Mouse (Mus musculus): ENCODE measurements around the gene Taar7a. TPM values are rescaled to one million over a fixed set of nuclear protein-coding genes. Genes with fewer than 3 reads are reported as not detected.

Taar7a gene
- polyA plus RNA-seq, 1 experiment from 2014 or later: not detected

DNA sequence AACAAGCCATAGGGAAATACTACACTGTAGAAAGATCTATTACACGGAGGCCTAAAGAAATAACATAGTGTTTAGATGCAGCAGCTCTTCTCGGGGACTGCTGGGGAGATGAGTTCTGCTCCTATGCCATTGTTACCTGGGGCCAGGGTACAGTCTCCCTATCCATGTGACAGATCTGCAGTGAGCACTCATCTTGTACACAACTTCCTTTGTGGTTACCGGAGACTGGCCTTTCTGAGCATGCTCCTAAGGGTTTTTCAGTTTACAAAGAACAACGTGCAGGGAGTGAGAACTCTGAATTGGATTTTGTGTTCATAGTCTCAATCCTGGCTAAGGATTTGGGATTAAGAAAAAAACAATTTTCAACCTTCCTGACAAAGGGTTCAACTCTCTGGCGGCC is 6.9 kb downstream of the Taar7a start:
- no peak overlapping the region for H3K9ac ChIP-seq (ENCODE audit: low read depth, low read length)
- H3K36me3 ChIP-seq (ENCODE audit: control insufficient read depth, insufficient read depth, low read length): no peaks in the 10 kb centered on the region
- H3K4me1 ChIP-seq (ENCODE audit: control insufficient read depth, insufficient read depth, low read length): no peaks in the 10 kb centered on the region
- no peak overlapping the region for H3K27ac ChIP-seq (ENCODE audit: low read depth, low read length)
- no peak overlapping the region for H3K4me2 ChIP-seq
- H3K9me3 ChIP-seq (replicated peaks; ENCODE audit: control insufficient read depth, low read length): no peaks in the 10 kb centered on the region
- H3K4me3 ChIP-seq (ENCODE audit: low read depth, low read length): no peak overlapping the region
- ATAC-seq (replicated peaks; ENCODE audit: insufficient number of reproducible peaks, low FRiP score, low TSS enrichment): no peak
- no peaks in the 10 kb centered on the region for H3K27me3 ChIP-seq (ENCODE audit: control insufficient read depth, insufficient read depth, low read length)
- WGBS (ENCODE audit: insufficient replicate concordance): 76% methylated on average over 5 of the region's 5 CpGs

DNA sequence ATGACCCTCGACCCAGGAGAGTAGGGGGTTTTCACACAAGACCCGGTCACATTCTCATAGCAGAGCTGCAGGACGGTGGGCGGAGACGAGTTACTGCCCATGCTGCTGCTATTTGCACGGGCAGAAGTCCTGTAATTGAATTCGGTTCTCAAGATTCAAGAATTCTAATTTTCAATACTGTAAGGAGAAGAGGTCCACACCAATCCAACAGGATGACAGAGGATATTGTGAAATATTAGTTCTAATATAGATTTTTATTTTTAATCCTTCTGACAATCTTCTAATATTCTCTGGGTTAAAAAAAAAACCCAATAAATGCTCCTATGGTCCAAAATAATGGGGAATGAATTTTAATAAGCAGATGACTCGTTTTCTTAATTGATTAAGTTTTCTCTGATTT is 7.7 kb downstream of the Taar7a start, which contains the start of gene Taar6:
Gene Taar6 (minus strand): TSS at position 101 of the 400 bp plus-strand sequence.
- H3K9me3 ChIP-seq (replicated peaks; ENCODE audit: control insufficient read depth, low read length): no peaks in the 10 kb centered on the region
- no peaks in the 10 kb centered on the region for H3K27me3 ChIP-seq (ENCODE audit: control insufficient read depth, insufficient read depth, low read length)
- 72% methylated on average over 8 of the region's 8 CpGs for WGBS (ENCODE audit: insufficient replicate concordance)
- no peak within 1 kb of the TSS for H3K27ac ChIP-seq (ENCODE audit: low read depth, low read length)
- H3K4me2 ChIP-seq: no peak within 1 kb of the TSS
- no peak within 1 kb of the TSS for H3K9ac ChIP-seq (ENCODE audit: low read depth, low read length)
- no peak for ATAC-seq (replicated peaks; ENCODE audit: insufficient number of reproducible peaks, low FRiP score, low TSS enrichment)
- no peaks in the 10 kb centered on the region for H3K4me1 ChIP-seq (ENCODE audit: control insufficient read depth, insufficient read depth, low read length)
- no peak within 1 kb of the TSS for H3K4me3 ChIP-seq (ENCODE audit: low read depth, low read length)
- H3K36me3 ChIP-seq (ENCODE audit: control insufficient read depth, insufficient read depth, low read length): no peaks in the 10 kb centered on the region

DNA sequence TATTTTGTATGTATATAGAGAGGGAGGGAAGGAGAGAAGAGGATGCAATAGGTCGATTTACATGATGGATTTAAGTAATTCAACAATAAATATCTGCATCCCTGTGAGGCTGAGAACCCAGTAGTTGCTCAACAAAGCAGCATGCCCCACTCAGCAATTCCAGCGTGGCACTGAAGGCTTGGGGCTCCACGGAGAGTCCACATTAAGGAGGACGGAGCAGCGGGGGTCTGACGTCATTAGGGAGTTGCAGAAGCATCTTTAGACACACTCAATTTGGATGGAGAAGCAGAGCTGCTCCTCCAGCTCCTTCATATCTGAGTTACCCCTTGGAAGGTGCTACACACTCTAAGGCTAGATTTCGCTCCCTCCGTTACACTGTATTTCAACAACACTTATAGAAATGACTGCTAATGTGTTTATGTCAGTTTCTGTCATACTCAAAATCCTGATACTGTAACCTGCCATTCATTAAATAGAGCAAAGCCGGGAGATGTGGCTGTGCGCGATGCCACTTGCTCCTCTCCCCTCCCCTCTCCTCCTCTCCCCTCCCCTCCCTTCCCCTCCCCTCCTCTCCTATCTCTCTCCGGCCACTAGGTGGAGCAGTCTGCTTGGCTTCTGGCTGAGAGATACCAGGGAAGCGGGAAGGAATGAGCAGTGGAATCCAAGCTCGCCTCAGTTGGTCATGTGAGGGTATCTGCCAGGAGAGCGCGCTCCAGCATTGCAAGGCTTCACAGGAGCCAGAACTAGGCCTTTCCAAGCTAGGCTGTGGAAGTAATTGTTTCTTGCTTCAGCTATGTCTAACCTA is 14.2 kb downstream of the Taar7a start:
- no peak overlapping the region for H3K27ac ChIP-seq (ENCODE audit: low read depth, low read length)
- no peaks in the 10 kb centered on the region for H3K9me3 ChIP-seq (replicated peaks; ENCODE audit: control insufficient read depth, low read length)
- 37% methylated on average over 16 of the region's 16 CpGs for WGBS (ENCODE audit: insufficient replicate concordance)
- no peak overlapping the region for H3K9ac ChIP-seq (ENCODE audit: low read depth, low read length)
- no peaks in the 10 kb centered on the region for H3K4me1 ChIP-seq (ENCODE audit: control insufficient read depth, insufficient read depth, low read length)
- no peaks in the 10 kb centered on the region for H3K36me3 ChIP-seq (ENCODE audit: control insufficient read depth, insufficient read depth, low read length)
- 0 out of 2 replicates have a peak, but pooled peaks have one; percentile 26 for ATAC-seq (replicated peaks; ENCODE audit: insufficient number of reproducible peaks, low FRiP score, low TSS enrichment)
- H3K4me3 ChIP-seq (ENCODE audit: low read depth, low read length): no peak overlapping the region
- no peaks in the 10 kb centered on the region for H3K27me3 ChIP-seq (ENCODE audit: control insufficient read depth, insufficient read depth, low read length)
- H3K4me2 ChIP-seq: no peak overlapping the region

DNA sequence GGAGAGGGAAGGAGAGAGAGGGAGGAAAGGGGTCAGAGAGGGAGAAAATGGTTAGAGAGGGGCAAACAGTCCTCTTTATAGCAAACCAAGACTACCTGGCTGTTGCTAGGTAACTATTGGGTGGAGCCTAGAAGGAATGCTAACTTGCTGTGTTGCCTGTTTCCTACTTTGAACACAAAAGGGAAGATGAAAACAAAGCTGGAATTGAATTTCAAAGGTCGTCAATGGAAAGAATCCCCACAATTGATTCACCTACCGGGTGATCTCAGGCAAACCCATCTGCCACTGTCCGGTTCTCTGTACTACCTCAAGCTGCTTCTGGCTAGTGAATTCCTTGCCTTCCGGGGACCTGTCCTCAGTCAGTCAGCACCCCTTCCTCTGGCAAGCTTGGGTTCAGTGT is 15.3 kb downstream of the Taar7a start:
- Histone ChIP-seq H3K4me1 (ENCODE audit: control insufficient read depth, insufficient read depth, low read length) (no peaks in the 10 kb centered on the region), H3K4me2 (no peak overlapping the region), H3K36me3 (ENCODE audit: control insufficient read depth, insufficient read depth, low read length) (no peaks in the 10 kb centered on the region), H3K9ac (ENCODE audit: low read depth, low read length) (no peak overlapping the region), H3K27ac (ENCODE audit: low read depth, low read length) (no peak overlapping the region), H3K27me3 (ENCODE audit: control insufficient read depth, insufficient read depth, low read length) (no peaks in the 10 kb centered on the region), H3K4me3 (ENCODE audit: low read depth, low read length) (no peak overlapping the region), H3K9me3 (replicated peaks; ENCODE audit: control insufficient read depth, low read length) (no peaks in the 10 kb centered on the region)
- no peak for ATAC-seq (replicated peaks; ENCODE audit: insufficient number of reproducible peaks, low FRiP score, low TSS enrichment)
- 63% methylated on average over 4 of the region's 4 CpGs for WGBS (ENCODE audit: insufficient replicate concordance)

DNA sequence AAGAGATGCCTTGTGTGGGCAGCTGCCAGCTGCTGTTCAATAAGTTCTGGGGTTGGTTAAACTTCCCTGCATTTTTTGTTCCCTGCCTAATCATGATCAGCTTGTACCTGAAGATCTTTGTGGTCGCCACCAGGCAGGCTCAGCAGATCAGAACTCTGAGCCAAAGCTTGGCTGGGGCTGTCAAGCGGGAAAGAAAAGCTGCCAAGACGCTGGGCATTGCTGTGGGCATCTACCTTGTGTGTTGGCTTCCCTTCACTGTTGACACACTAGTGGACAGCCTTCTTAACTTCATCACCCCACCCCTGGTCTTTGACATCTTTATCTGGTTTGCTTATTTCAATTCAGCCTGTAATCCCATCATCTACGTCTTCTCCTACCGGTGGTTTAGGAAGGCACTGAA is 22.0 kb downstream of the Taar7a start:
- Histone ChIP-seq H3K4me2 (no peak overlapping the region), H3K36me3 (ENCODE audit: control insufficient read depth, insufficient read depth, low read length) (no peaks in the 10 kb centered on the region), H3K4me3 (ENCODE audit: low read depth, low read length) (no peak overlapping the region), H3K4me1 (ENCODE audit: control insufficient read depth, insufficient read depth, low read length) (no peaks in the 10 kb centered on the region), H3K27ac (ENCODE audit: low read depth, low read length) (no peak overlapping the region), H3K27me3 (ENCODE audit: control insufficient read depth, insufficient read depth, low read length) (no peaks in the 10 kb centered on the region), H3K9ac (ENCODE audit: low read depth, low read length) (no peak overlapping the region), H3K9me3 (replicated peaks; ENCODE audit: control insufficient read depth, low read length) (no peaks in the 10 kb centered on the region)
- ATAC-seq (replicated peaks; ENCODE audit: insufficient number of reproducible peaks, low FRiP score, low TSS enrichment): no peak
- WGBS (ENCODE audit: insufficient replicate concordance): 74% methylated on average over 5 of the region's 5 CpGs

DNA sequence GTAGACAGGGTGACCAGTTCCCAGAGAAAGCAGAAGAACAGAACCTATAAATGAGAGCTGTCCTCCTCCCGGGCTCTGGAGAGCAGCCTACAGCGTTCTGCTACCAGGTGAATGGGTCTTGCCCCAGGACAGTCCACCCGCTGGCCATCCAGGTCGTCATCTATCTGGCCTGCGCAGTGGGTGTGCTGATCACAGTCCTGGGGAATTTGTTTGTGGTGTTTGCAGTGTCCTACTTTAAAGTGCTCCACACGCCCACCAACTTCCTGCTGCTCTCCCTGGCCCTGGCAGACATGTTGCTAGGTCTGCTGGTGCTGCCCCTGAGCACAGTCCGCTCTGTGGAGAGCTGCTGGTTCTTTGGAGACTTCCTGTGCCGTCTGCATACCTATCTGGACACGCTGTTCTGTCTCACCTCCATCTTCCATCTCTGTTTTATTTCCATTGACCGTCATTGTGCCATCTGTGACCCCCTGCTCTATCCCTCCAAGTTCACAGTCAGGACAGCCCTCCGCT is 22.6 kb downstream of the Taar7a start, which contains the start of gene Taar5:
Gene Taar5 (plus strand): TSS at position 51 of the 510 bp plus-strand sequence.
- Histone ChIP-seq H3K36me3 (ENCODE audit: control insufficient read depth, insufficient read depth, low read length) (no peaks in the 10 kb centered on the region), H3K4me2 (no peak within 1 kb of the TSS), H3K4me1 (ENCODE audit: control insufficient read depth, insufficient read depth, low read length) (no peaks in the 10 kb centered on the region), H3K27me3 (ENCODE audit: control insufficient read depth, insufficient read depth, low read length) (no peaks in the 10 kb centered on the region), H3K9me3 (replicated peaks; ENCODE audit: control insufficient read depth, low read length) (no peaks in the 10 kb centered on the region), H3K9ac (ENCODE audit: low read depth, low read length) (no peak within 1 kb of the TSS), H3K27ac (ENCODE audit: low read depth, low read length) (no peak within 1 kb of the TSS), H3K4me3 (ENCODE audit: low read depth, low read length) (no peak within 1 kb of the TSS)
- ATAC-seq (replicated peaks; ENCODE audit: insufficient number of reproducible peaks, low FRiP score, low TSS enrichment): no peak
- WGBS (ENCODE audit: insufficient replicate concordance): 81% methylated on average over 11 of the region's 11 CpGs

DNA sequence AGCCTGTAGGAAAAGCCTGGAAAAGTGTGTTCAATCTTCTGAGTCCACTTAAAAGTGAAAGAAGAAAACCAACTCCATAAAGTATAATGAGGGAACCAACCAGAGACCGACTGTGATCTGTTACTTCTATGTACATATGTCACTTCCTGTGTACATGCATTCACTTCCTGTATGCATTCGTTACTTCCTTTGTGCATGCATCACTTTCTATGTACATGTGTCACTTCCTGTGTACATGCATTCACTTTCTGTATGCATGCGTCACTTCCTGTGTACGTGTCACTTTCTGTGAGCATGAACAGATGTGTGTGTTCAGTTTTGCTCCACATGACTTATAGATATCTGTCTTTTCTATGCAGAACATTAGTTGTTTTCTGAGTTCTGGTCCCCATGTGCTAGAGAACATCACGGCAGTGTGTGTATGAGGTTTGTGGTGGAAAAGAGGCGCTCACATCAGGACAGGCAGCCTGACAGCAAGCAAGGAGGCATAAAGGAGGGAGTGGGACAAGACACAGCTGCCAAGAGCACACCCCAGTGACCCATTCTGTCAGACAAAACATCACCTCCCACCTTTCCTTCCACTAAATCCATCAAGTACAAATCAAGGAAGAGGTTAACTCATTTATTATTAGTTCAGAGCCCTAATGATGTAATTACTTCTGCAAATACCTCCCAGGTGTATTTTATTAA is 28.2 kb downstream of the Taar7a start:
- Histone ChIP-seq H3K4me3 (ENCODE audit: low read depth, low read length) (no peak overlapping the region), H3K4me2 (no peak overlapping the region), H3K9ac (ENCODE audit: low read depth, low read length) (no peak overlapping the region), H3K9me3 (replicated peaks; ENCODE audit: control insufficient read depth, low read length) (no peaks in the 10 kb centered on the region), H3K27ac (ENCODE audit: low read depth, low read length) (no peak overlapping the region), H3K27me3 (ENCODE audit: control insufficient read depth, insufficient read depth, low read length) (no peaks in the 10 kb centered on the region), H3K36me3 (ENCODE audit: control insufficient read depth, insufficient read depth, low read length) (no peaks in the 10 kb centered on the region), H3K4me1 (ENCODE audit: control insufficient read depth, insufficient read depth, low read length) (no peaks in the 10 kb centered on the region)
- 77% methylated on average over 6 of the region's 6 CpGs for WGBS (ENCODE audit: insufficient replicate concordance)
- ATAC-seq (replicated peaks; ENCODE audit: insufficient number of reproducible peaks, low FRiP score, low TSS enrichment): no peak

DNA sequence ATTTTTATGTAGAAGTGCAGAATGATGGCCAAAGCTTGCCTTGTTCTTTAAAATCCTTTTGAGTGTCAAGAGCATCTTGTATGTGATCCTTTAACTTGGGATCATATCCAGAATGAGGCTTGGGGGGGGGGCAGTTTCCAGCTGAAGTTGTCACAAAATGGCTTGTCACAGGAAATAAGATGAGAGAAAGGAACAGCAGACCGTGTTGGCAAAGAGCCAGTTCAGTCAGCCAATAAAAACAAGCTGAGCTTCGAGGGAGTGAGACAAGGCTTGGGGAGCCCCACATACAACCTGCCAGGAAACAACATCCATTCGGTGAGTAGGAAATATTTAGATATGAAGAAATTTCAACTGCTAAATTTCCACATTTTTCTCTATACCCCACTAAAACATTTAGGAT is 29.8 kb downstream of the Taar7a start:
- Histone ChIP-seq H3K9me3 (replicated peaks; ENCODE audit: control insufficient read depth, low read length) (no peaks in the 10 kb centered on the region), H3K4me2 (no peak overlapping the region), H3K36me3 (ENCODE audit: control insufficient read depth, insufficient read depth, low read length) (no peaks in the 10 kb centered on the region), H3K27ac (ENCODE audit: low read depth, low read length) (no peak overlapping the region), H3K4me3 (ENCODE audit: low read depth, low read length) (no peak overlapping the region), H3K27me3 (ENCODE audit: control insufficient read depth, insufficient read depth, low read length) (no peaks in the 10 kb centered on the region), H3K9ac (ENCODE audit: low read depth, low read length) (no peak overlapping the region), H3K4me1 (ENCODE audit: control insufficient read depth, insufficient read depth, low read length) (no peaks in the 10 kb centered on the region)
- no peak for ATAC-seq (replicated peaks; ENCODE audit: insufficient number of reproducible peaks, low FRiP score, low TSS enrichment)
- 42% methylated on average over 3 of the region's 3 CpGs for WGBS (ENCODE audit: insufficient replicate concordance)
